Mouse (Mus musculus) MEL (cell line): ENCODE measurements around the gene Nkx1-1. TPM values are rescaled to one million over a fixed set of nuclear protein-coding genes. Genes with fewer than 3 reads are reported as not detected.

Source experiments
- DNase-seq: peaks from one replicate; pipeline ENCODE4 v3.0.0; 2011; ENCODE audit warnings: low read depth, low spot score
- H3K27ac ChIP-seq: 2 replicates; pipeline ENCODE4 v1.5.1; 2012; ENCODE audit warnings: low read depth, mild to moderate bottlenecking, control low read depth, low read length, moderate library complexity; ENCODE audit not compliant: control insufficient read depth
- H3K27me3 ChIP-seq, 2 experiments: fragments of 150-350 bp in 1 of 2; sonication (generic) in 1 of 2; 2 replicates each; pipeline ENCODE4 v1.6.1; 2012; ENCODE audit warnings: low read length in 2 of 2, mild to moderate bottlenecking in 2 of 2, improper control_type of control experiment in 1 of 2, moderate library complexity in 1 of 2; ENCODE audit not compliant: insufficient read depth in 2 of 2, control insufficient read depth in 1 of 2
- H3K36me3 ChIP-seq, 2 experiments: 2 replicates each; pipeline ENCODE4 v1.6.1; 2012 to 2014; ENCODE audit warnings: low read length in 2 of 2, improper control_type of control experiment in 1 of 2, inconsistent platforms in 1 of 2, mild to moderate bottlenecking in 1 of 2; ENCODE audit not compliant: insufficient read depth in 2 of 2, control insufficient read depth in 1 of 2
- H3K4me1 ChIP-seq, 2 experiments: fragments of 150-350 bp in 1 of 2; sonication (generic) in 1 of 2; 2 replicates each; pipeline ENCODE4 v1.6.1; 2012; ENCODE audit warnings: low read length in 2 of 2, improper control_type of control experiment in 1 of 2, mild to moderate bottlenecking in 1 of 2; ENCODE audit not compliant: insufficient read depth in 2 of 2, control insufficient read depth in 1 of 2
- H3K4me3 ChIP-seq, 2 experiments: fragments of 150-350 bp in 1 of 2; sonication (generic) in 1 of 2; 2 replicates each; pipeline ENCODE4 v1.5.1; 2012; ENCODE audit warnings: low read depth in 2 of 2, low read length in 2 of 2, mild to moderate bottlenecking in 2 of 2, moderate library complexity in 2 of 2, control low read depth in 1 of 2, improper control_type of control experiment in 1 of 2; ENCODE audit not compliant: control insufficient read depth in 1 of 2, insufficient read depth in 1 of 2
- H3K79me2 ChIP-seq: 2 replicates; pipeline ENCODE4 v1.6.1; 2012; ENCODE audit warnings: mild to moderate bottlenecking, low read length, moderate library complexity; ENCODE audit not compliant: control insufficient read depth, poor library complexity, insufficient read depth
- H3K9ac ChIP-seq: 2 replicates; pipeline ENCODE4 v1.6.1; 2012; ENCODE audit warnings: low read depth, mild to moderate bottlenecking, control low read depth, low read length, moderate library complexity; ENCODE audit not compliant: control insufficient read depth, poor library complexity, severe bottlenecking
- H3K9me3 ChIP-seq: fragments of 150-350 bp; sonication (generic); replicated peaks from 2 replicates; pipeline ENCODE4 v1.6.1; 2012; ENCODE audit warnings: mild to moderate bottlenecking, low read length, improper control_type of control experiment, moderate library complexity; ENCODE audit not compliant: insufficient read depth
- CHD1 ChIP-seq: IDR thresholded peaks from 2 replicates; pipeline ENCODE4 v1.6.1; 2012; ENCODE audit warnings: low read depth, mild to moderate bottlenecking, inconsistent platforms, low read length, improper control_type of control experiment
- CHD2 ChIP-seq: IDR thresholded peaks from 2 replicates; pipeline ENCODE4 v1.6.1; 2011; ENCODE audit warnings: low read length, improper control_type of control experiment
- CTCF ChIP-seq, 3 experiments: IDR thresholded peaks in 2 of 3; conservative IDR thresholded peaks in 1 of 3; 2 replicates each; pipeline ENCODE4 v1.5.1; 2011 to 2012; ENCODE audit warnings: low read length in 3 of 3, low read depth in 2 of 3, mild to moderate bottlenecking in 2 of 3, improper control_type of control experiment in 1 of 3, inconsistent platforms in 1 of 3, mixed read lengths in 1 of 3, moderate library complexity in 1 of 3; ENCODE audit not compliant: control insufficient read depth in 1 of 3, insufficient read depth in 1 of 3, poor library complexity in 1 of 3, severe bottlenecking in 1 of 3
- E2F4 ChIP-seq: IDR thresholded peaks from 2 replicates; pipeline ENCODE4 v1.6.1; 2011; ENCODE audit warnings: low read depth, low read length, improper control_type of control experiment, borderline replicate concordance
- ELF1 ChIP-seq: IDR thresholded peaks from 2 replicates; pipeline ENCODE4 v1.6.1; 2014; ENCODE audit warnings: low read depth, mild to moderate bottlenecking, inconsistent platforms, low read length, improper control_type of control experiment, moderate library complexity
- GABPA ChIP-seq: IDR thresholded peaks from 2 replicates; pipeline ENCODE4 v1.6.1; 2012; ENCODE audit warnings: low read depth, mild to moderate bottlenecking, inconsistent platforms, low read length, improper control_type of control experiment, moderate library complexity
- GATA1 ChIP-seq: IDR thresholded peaks from 2 replicates; pipeline ENCODE4 v1.6.1; 2011; ENCODE audit warnings: low read depth, low read length, improper control_type of control experiment
- HCFC1 ChIP-seq: IDR thresholded peaks from 2 replicates; pipeline ENCODE4 v1.6.1; 2012; ENCODE audit warnings: low read depth, mild to moderate bottlenecking, inconsistent platforms, low read length, improper control_type of control experiment, moderate library complexity
- JUND ChIP-seq: IDR thresholded peaks from 2 replicates; pipeline ENCODE4 v1.6.1; 2011; ENCODE audit warnings: low read depth, mild to moderate bottlenecking, improper control_type of control experiment, low read length
- KAT2A ChIP-seq: conservative IDR thresholded peaks from 2 replicates; pipeline ENCODE4 v1.6.1; 2012; ENCODE audit warnings: low read depth, low read length, improper control_type of control experiment, inconsistent platforms
- MAFK ChIP-seq: IDR thresholded peaks from 2 replicates; pipeline ENCODE4 v1.6.1; 2011; ENCODE audit warnings: low read depth, mild to moderate bottlenecking, low read length, improper control_type of control experiment, borderline replicate concordance
- MAX ChIP-seq: IDR thresholded peaks from 2 replicates; pipeline ENCODE4 v1.6.1; 2011; ENCODE audit warnings: low read length, improper control_type of control experiment
- MEF2A ChIP-seq: IDR thresholded peaks from 2 replicates; pipeline ENCODE4 v1.6.1; 2014; ENCODE audit warnings: low read depth, mild to moderate bottlenecking, inconsistent platforms, low read length, improper control_type of control experiment; ENCODE audit not compliant: poor library complexity, insufficient replicate concordance, severe bottlenecking; ENCODE audit errors: extremely low read depth
- MXI1 ChIP-seq: IDR thresholded peaks from 2 replicates; pipeline ENCODE4 v1.6.1; 2011; ENCODE audit warnings: mild to moderate bottlenecking, low read depth, low read length, improper control_type of control experiment
- MYB ChIP-seq: IDR thresholded peaks from 2 replicates; pipeline ENCODE4 v1.6.1; 2011; ENCODE audit warnings: mild to moderate bottlenecking, low read depth, low read length, improper control_type of control experiment
- MYC ChIP-seq: IDR thresholded peaks from 2 replicates; pipeline ENCODE4 v1.6.1; 2011; ENCODE audit warnings: low read depth, mild to moderate bottlenecking, low read length, improper control_type of control experiment, moderate library complexity
- NELFE ChIP-seq: IDR thresholded peaks from 2 replicates; pipeline ENCODE4 v1.6.1; 2011; ENCODE audit warnings: low read depth, low read length, improper control_type of control experiment
- NRF1 ChIP-seq: IDR thresholded peaks from 2 replicates; pipeline ENCODE4 v1.6.1; 2014; ENCODE audit warnings: low read depth, mild to moderate bottlenecking, inconsistent platforms, low read length, improper control_type of control experiment, moderate library complexity; ENCODE audit not compliant: poor library complexity, insufficient read depth, severe bottlenecking
- POLR2A ChIP-seq, 2 experiments: IDR thresholded peaks; 2 replicates each; pipeline ENCODE4 v1.6.1; 2011 to 2012; ENCODE audit warnings: low read length in 2 of 2, mild to moderate bottlenecking in 2 of 2, control low read depth in 1 of 2, improper control_type of control experiment in 1 of 2, low read depth in 1 of 2, moderate library complexity in 1 of 2; ENCODE audit not compliant: control insufficient read depth in 1 of 2, insufficient read depth in 1 of 2, poor library complexity in 1 of 2
- POLR2AphosphoS5 ChIP-seq: IDR thresholded peaks from 2 replicates; pipeline ENCODE4 v1.6.1; 2012; ENCODE audit warnings: low read depth, borderline replicate concordance, mild to moderate bottlenecking, inconsistent platforms, low read length, moderate library complexity, mixed read lengths
- RAD21 ChIP-seq: IDR thresholded peaks from 2 replicates; pipeline ENCODE4 v1.6.1; 2011; ENCODE audit warnings: mild to moderate bottlenecking, low read depth, low read length, improper control_type of control experiment
- SIN3A ChIP-seq: IDR thresholded peaks from 2 replicates; pipeline ENCODE4 v1.6.1; 2012; ENCODE audit warnings: low read length, improper control_type of control experiment, inconsistent platforms
- USF2 ChIP-seq, 2 experiments: IDR thresholded peaks; 2 replicates each; pipeline ENCODE4 v1.6.1; 2011 to 2012; ENCODE audit warnings: improper control_type of control experiment in 2 of 2, low read length in 2 of 2, borderline replicate concordance in 1 of 2, inconsistent platforms in 1 of 2, low read depth in 1 of 2, mild to moderate bottlenecking in 1 of 2; ENCODE audit not compliant: insufficient read depth in 1 of 2
- ZC3H11A ChIP-seq: IDR thresholded peaks from 2 replicates; pipeline ENCODE4 v1.6.1; 2012; ENCODE audit warnings: low read depth, mild to moderate bottlenecking, inconsistent platforms, low read length, improper control_type of control experiment
- ZNF384 ChIP-seq: IDR thresholded peaks from 2 replicates; pipeline ENCODE4 v1.6.1; 2012; ENCODE audit warnings: low read depth, mild to moderate bottlenecking, inconsistent platforms, low read length, improper control_type of control experiment
- polyA plus RNA-seq, 2 experiments: library from polyadenylated mRNA; stranded (reverse) in 1 of 2; unstranded in 1 of 2; fragments of >175 nt in 1 of 2; fragments of >200 nt in 1 of 2; gene quantifications; 2 replicates each; pipeline versions ENCODE4 v1.2.1 to v1.2.4; 2012; ENCODE audit warnings: low replicate concordance in 2 of 2, low read depth in 1 of 2; ENCODE audit not compliant: insufficient read length in 2 of 2, insufficient read depth in 1 of 2, missing spikeins in 1 of 2
- total RNA-seq: library from RNA; depleted of rRNA; stranded (reverse); fragments of 300-350 nt; gene quantifications from 2 replicates; pipeline ENCODE4 v1.2.3, GENCODE M21; 2012

Nkx1-1 gene
- total and polyA plus RNA-seq, 3 experiments, result not detected

- no peak for DNase-seq
- H3K36me3 ChIP-seq, result no peaks in the 10 kb centered on the region
- H3K79me2 ChIP-seq, result no peaks in the 10 kb centered on the region
- H3K4me3 ChIP-seq, result no peak overlapping the region
- H3K27me3 ChIP-seq, result no peaks in the 10 kb centered on the region
- no peaks in the 10 kb centered on the region for H3K4me1 ChIP-seq
- no peaks in the 10 kb centered on the region for H3K9me3 ChIP-seq
- H3K27ac ChIP-seq, result no peak overlapping the region
- H3K9ac ChIP-seq, result no peak overlapping the region
- TF ChIP-seq POLR2AphosphoS5, result no peak
- no peak for TF ChIP-seq MAX
- TF ChIP-seq KAT2A, result no peak
- no peak for TF ChIP-seq E2F4
- TF ChIP-seq CHD2, result no peak
- TF ChIP-seq NELFE, result no peak
- TF ChIP-seq CTCF (IDR thresholded peaks at IDR 0.05 in 2 of 3, conservative IDR thresholded peaks at IDR 0.05 in 1 of 3; ENCODE audit: control insufficient read depth in 1 of 3, insufficient read depth in 1 of 3, low read depth in 2 of 3, low read length in 3 of 3, poor library complexity in 1 of 3, severe bottlenecking in 1 of 3), result no peak
- no peak for TF ChIP-seq POLR2A (IDR thresholded peaks at IDR 0.05; ENCODE audit: control insufficient read depth in 1 of 2, insufficient read depth in 1 of 2, low read depth in 1 of 2, low read length in 2 of 2, poor library complexity in 1 of 2)
- no peak for TF ChIP-seq MEF2A
Measured at GRCm38 (mm10) chr5:33430511-33431172, 3.1 kb downstream of the Nkx1-1 start.

GRCm38 (mm10) chr5:33430106-33430505, 3.7 kb downstream of the Nkx1-1 start:
- H3K9me3 ChIP-seq, result no peaks in the 10 kb centered on the region
- no peak overlapping the region for H3K27ac ChIP-seq
- H3K27me3 ChIP-seq, result no peaks in the 10 kb centered on the region
- H3K4me1 ChIP-seq, result no peaks in the 10 kb centered on the region
- H3K36me3 ChIP-seq, result no peaks in the 10 kb centered on the region
- H3K9ac ChIP-seq, result no peak overlapping the region
- DNase-seq, result no peak
- TF ChIP-seq CHD2, result no peak
- TF ChIP-seq POLR2AphosphoS5, result no peak
- no peak for TF ChIP-seq MYB
- no peak for TF ChIP-seq MYC
- no peak for TF ChIP-seq RAD21
- TF ChIP-seq GABPA, result no peak
- no peak for TF ChIP-seq CHD1
- no peak for TF ChIP-seq MAX
- TF ChIP-seq JUND, result no peak
- TF ChIP-seq ELF1, result no peak
- TF ChIP-seq SIN3A, result no peak
- TF ChIP-seq ZC3H11A, result no peak
- no peak for TF ChIP-seq MAFK
- TF ChIP-seq NRF1, result no peak
- TF ChIP-seq MXI1, result no peak
- TF ChIP-seq GATA1, result no peak
- no peak for TF ChIP-seq HCFC1
- TF ChIP-seq ZNF384, result no peak
- TF ChIP-seq USF2 (IDR thresholded peaks at IDR 0.05; ENCODE audit: borderline replicate concordance in 1 of 2, insufficient read depth in 1 of 2, low read depth in 1 of 2, low read length in 2 of 2), result no peak
- no peak for TF ChIP-seq E2F4
- H3K4me3 ChIP-seq, result no peak overlapping the region
- no peaks in the 10 kb centered on the region for H3K79me2 ChIP-seq
